Mouse (Mus musculus) erythroblast, embryonic 14.5 days (primary cell): ENCODE data around the gene Pcp4l1.

Experiments used
- GATA1 ChIP-seq: IDR thresholded peaks from 2 replicates; pipeline ENCODE4 v1.6.1; 2012; ENCODE audit warnings: low read length, inconsistent platforms, mixed read lengths
- TAL1 ChIP-seq: IDR thresholded peaks from 3 replicates; pipeline ENCODE4 v1.6.1; 2012; ENCODE audit warnings: low read length, inconsistent platforms, mixed read lengths

GRCm38 (mm10) chr1:171224857-171225256, 28.8 kb upstream of the Pcp4l1 start, which contains the start of gene Apoa2:
- TF ChIP-seq GATA1 (no peak), TAL1 (no peak)
